19 mouse cellular contexts compared by ENCODE assay signal in genomic region chr1:75978203-75978986, GRCm38 (mm10).
DNase-seq lines count a peak whose midpoint lies in the region; ATAC-seq lines count a peak whose summit lies in the region.
"Had no signal": no experiment of that assay in that cellular context is flagged by ENCODE, and none has a peak within 500 bp of the region (broad histone marks: within the 10 kb centered on the region; RNA-seq: fewer than 3 reads in every experiment).

No protein-coding gene starts in this region.

- H3K36me3 ChIP-seq in forebrain, embryonic 16.5 days (ENCODE audit: control insufficient read depth, insufficient read depth), result no peaks in the 10 kb centered on the region
- H3K36me3 ChIP-seq in midbrain, embryonic 14.5 days (ENCODE audit: control insufficient read depth, insufficient read depth, low read length), result no peaks in the 10 kb centered on the region
- H3K36me3 ChIP-seq: heart, embryonic 15.5 days; hindbrain, embryonic 13.5 days; limb, embryonic 13.5 days; neural tube, embryonic 12.5 days had no signal

- H3K4me3 ChIP-seq in forebrain, embryonic 16.5 days (replicated peaks; ENCODE audit: low read length), result no peak overlapping the region
- no peak overlapping the region for H3K4me3 ChIP-seq in midbrain, embryonic 14.5 days (replicated peaks; ENCODE audit: low read depth, low read length)
- H3K4me3 ChIP-seq: heart, embryonic 15.5 days; hindbrain, embryonic 13.5 days; limb, embryonic 13.5 days; neural tube, embryonic 12.5 days had no signal

- H3K9me3 ChIP-seq in forebrain, embryonic 16.5 days (ENCODE audit: control insufficient read depth, low read length), result no peaks in the 10 kb centered on the region
- no peaks in the 10 kb centered on the region for H3K9me3 ChIP-seq in midbrain, embryonic 14.5 days (ENCODE audit: control insufficient read depth, low read length)
- H3K9me3 ChIP-seq: heart, embryonic 15.5 days; hindbrain, embryonic 13.5 days; limb, embryonic 13.5 days; neural tube, embryonic 12.5 days had no signal

- H3K27ac ChIP-seq in forebrain, embryonic 16.5 days (ENCODE audit: low read length), result no peak overlapping the region
- H3K27ac ChIP-seq in midbrain, embryonic 14.5 days (replicated peaks; ENCODE audit: low read depth, low read length), result no peak overlapping the region
- H3K27ac ChIP-seq: heart, embryonic 15.5 days; hindbrain, embryonic 13.5 days; limb, embryonic 13.5 days; neural tube, embryonic 12.5 days had no signal

- peak; percentile 35 for DNase-seq in layer of hippocampus, adult 11-12 months (ENCODE audit: low spot score)
- no peak for DNase-seq in layer of hippocampus, postnatal 10 days (ENCODE audit: low spot score in 2 of 2)
- DNase-seq in layer of hippocampus, adult 18-20 months (ENCODE audit: low spot score in 2 of 2), result peak; percentile 26 to 68
- peak; percentile 54 to 70 for DNase-seq in right cerebral cortex, postnatal 10 days (ENCODE audit: low spot score in 2 of 2)
- DNase-seq in liver, result no peak
- no peak for DNase-seq in midbrain, embryonic 14.5 days
- DNase-seq: adrenal gland, postnatal 36 days; cerebellum, adult 11-12 months; gastrocnemius, postnatal 25 days; kidney, adult 11 months; kidney, postnatal 25 days; liver, postnatal 0 days; lung, postnatal 4 days had no signal

- H3K27me3 ChIP-seq in forebrain, embryonic 16.5 days (replicated peaks; ENCODE audit: control insufficient read depth, insufficient read depth, low read length), result no peaks in the 10 kb centered on the region
- H3K27me3 ChIP-seq in midbrain, embryonic 14.5 days (ENCODE audit: control insufficient read depth, insufficient read depth, low read length), result no peaks in the 10 kb centered on the region
- H3K27me3 ChIP-seq: heart, embryonic 15.5 days; hindbrain, embryonic 13.5 days; neural tube, embryonic 12.5 days had no signal

- no peak overlapping the region for H3K9ac ChIP-seq in forebrain, embryonic 16.5 days (replicated peaks; ENCODE audit: low read depth, low read length)
- no peak overlapping the region for H3K9ac ChIP-seq in midbrain, embryonic 14.5 days (replicated peaks; ENCODE audit: low read length)
- H3K9ac ChIP-seq: heart, embryonic 15.5 days; hindbrain, embryonic 13.5 days; limb, embryonic 13.5 days; liver, postnatal 0 days; neural tube, embryonic 12.5 days had no signal

- H3K4me2 ChIP-seq in forebrain, embryonic 16.5 days (ENCODE audit: low read length), result no peak overlapping the region
- H3K4me2 ChIP-seq in midbrain, embryonic 14.5 days (ENCODE audit: low read length), result no peak overlapping the region
- H3K4me2 ChIP-seq: heart, embryonic 15.5 days; hindbrain, embryonic 13.5 days; limb, embryonic 13.5 days; neural tube, embryonic 12.5 days had no signal

- H3K4me1 ChIP-seq in forebrain, embryonic 16.5 days (replicated peaks; ENCODE audit: control insufficient read depth, insufficient read depth, low read length), result peaks cover 2% of the 10 kb centered on the region; the same call in 1 of the 2 replicates
- no peaks in the 10 kb centered on the region for H3K4me1 ChIP-seq in midbrain, embryonic 14.5 days (ENCODE audit: control insufficient read depth, insufficient read depth, low read length)
- H3K4me1 ChIP-seq: heart, embryonic 15.5 days; hindbrain, embryonic 13.5 days; neural tube, embryonic 12.5 days had no signal

- WGBS in forebrain, embryonic 16.5 days, result 76% methylated on average over 9 of the region's 9 CpGs
- 90% methylated on average over 9 of the region's 9 CpGs for WGBS in midbrain, embryonic 14.5 days

- ATAC-seq in forebrain, embryonic 16.5 days, result peak; percentile 70
- ATAC-seq in midbrain, embryonic 14.5 days (ENCODE audit: low FRiP score, low TSS enrichment), result no peak
- ATAC-seq: liver, postnatal 0 days; midbrain, embryonic 16.5 days had no signal

Comparison
In these comparisons a context has a peak if more than half of its experiments do, and no peak if none do; other contexts are left out.
1. DNase-seq: peak in layer of hippocampus, adult 11-12 months (single experiment), layer of hippocampus, adult 18-20 months (2 of 2) and right cerebral cortex, postnatal 10 days (2 of 2); none in layer of hippocampus, postnatal 10 days (0 of 2), liver (single experiment) and midbrain, embryonic 14.5 days (single experiment).